Mouse (Mus musculus): ENCODE results near the gene Pkn3.

DNA sequence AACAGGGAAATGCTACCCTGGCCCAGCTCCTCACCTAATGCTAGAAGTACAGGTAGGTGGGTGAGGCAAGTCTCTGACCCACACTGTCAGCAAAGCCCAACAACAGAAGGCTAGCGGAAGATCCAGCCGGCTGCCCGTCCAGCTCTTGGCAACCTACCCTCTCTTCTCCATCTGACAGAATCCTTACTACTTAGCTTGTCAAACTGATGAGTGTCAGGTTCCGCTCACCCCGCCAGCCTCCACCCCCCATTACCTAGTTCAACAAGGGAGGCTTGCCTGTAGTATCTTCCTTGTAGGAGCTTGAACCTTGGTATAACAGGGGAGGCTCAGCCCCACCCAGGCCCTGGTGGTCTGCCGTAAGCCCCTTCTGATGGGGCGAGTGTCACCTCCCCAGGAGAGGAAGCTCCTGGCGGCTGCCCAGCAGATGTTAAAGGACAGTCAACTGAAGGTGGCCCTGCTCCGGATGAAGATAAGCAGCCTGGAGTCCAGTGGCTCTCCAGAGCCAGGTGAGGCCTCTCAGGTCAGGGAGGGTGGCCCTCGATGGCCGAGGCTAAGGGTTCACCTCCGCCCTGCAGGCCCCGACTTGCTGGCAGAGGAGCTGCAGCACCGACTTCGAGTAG is 2.8 kb downstream of the Pkn3 start:
- TF ChIP-seq POLR2A (IDR thresholded peaks at IDR 0.05; ENCODE audit: borderline replicate concordance, extremely low read depth, low read depth, low read length): no peak
- TF ChIP-seq CTCF (IDR thresholded peaks at IDR 0.05; ENCODE audit: insufficient read depth, low read length): no peak
